Mouse (Mus musculus) CH12.LX (cell line): ENCODE measurements at regions not wholly inside any gene's neighbourhood (a gene's known extent, or its start where the extent isn't known, plus 50 kb on each side); places are given as distances from the start of the nearest gene placed in this dataset.

Source experiments
- CHD2 ChIP-seq: IDR thresholded peaks from 2 replicates; pipeline ENCODE4 v1.6.1; 2011; ENCODE audit warnings: low read length, improper control_type of control experiment
- CTCF ChIP-seq, 2 experiments: IDR thresholded peaks in 1 of 2; conservative IDR thresholded peaks in 1 of 2; 2 replicates each; pipeline ENCODE4 v1.5.1; 2011 to 2012; ENCODE audit warnings: low read depth in 2 of 2, low read length in 2 of 2, improper control_type of control experiment in 1 of 2, inconsistent platforms in 1 of 2, mild to moderate bottlenecking in 1 of 2, moderate library complexity in 1 of 2
- E2F4 ChIP-seq: IDR thresholded peaks from 2 replicates; pipeline ENCODE4 v1.6.1; 2011; ENCODE audit warnings: low read depth, low read length, improper control_type of control experiment; ENCODE audit not compliant: insufficient replicate concordance
- EP300 ChIP-seq: IDR thresholded peaks from 2 replicates; pipeline ENCODE4 v1.6.1; 2011; ENCODE audit warnings: low read length, improper control_type of control experiment
- ETS1 ChIP-seq: conservative IDR thresholded peaks from 2 replicates; pipeline ENCODE4 v1.6.1; 2012; ENCODE audit warnings: low read depth, mild to moderate bottlenecking, inconsistent platforms, low read length, improper control_type of control experiment, moderate library complexity
- MAZ ChIP-seq: IDR thresholded peaks from 2 replicates; pipeline ENCODE4 v1.6.1; 2012; ENCODE audit warnings: low read depth, mild to moderate bottlenecking, inconsistent platforms, low read length, improper control_type of control experiment, moderate library complexity
- MXI1 ChIP-seq: IDR thresholded peaks from 2 replicates; pipeline ENCODE4 v1.6.1; 2011; ENCODE audit warnings: mild to moderate bottlenecking, low read depth, low read length, improper control_type of control experiment
- POLR2A ChIP-seq: IDR thresholded peaks from 2 replicates; pipeline ENCODE4 v1.6.1; 2011; ENCODE audit warnings: low read depth, mild to moderate bottlenecking, improper control_type of control experiment, low read length
- RAD21 ChIP-seq: IDR thresholded peaks from 2 replicates; pipeline ENCODE4 v1.6.1; 2011; ENCODE audit warnings: low read depth, mild to moderate bottlenecking, low read length, improper control_type of control experiment, moderate library complexity
- SMC3 ChIP-seq: IDR thresholded peaks from 2 replicates; pipeline ENCODE4 v1.6.1; 2011; ENCODE audit warnings: low read depth, low read length, improper control_type of control experiment
- TCF12 ChIP-seq: IDR thresholded peaks from 2 replicates; pipeline ENCODE4 v1.6.1; 2014; ENCODE audit warnings: low read depth, mild to moderate bottlenecking, inconsistent platforms, low read length, improper control_type of control experiment
- UBTF ChIP-seq: IDR thresholded peaks from 2 replicates; pipeline ENCODE4 v1.6.1; 2012; ENCODE audit warnings: low read depth, mild to moderate bottlenecking, inconsistent platforms, low read length, improper control_type of control experiment, moderate library complexity
- USF1 ChIP-seq: IDR thresholded peaks from 2 replicates; pipeline ENCODE4 v1.6.1; 2014; ENCODE audit warnings: low read depth, mild to moderate bottlenecking, inconsistent platforms, low read length, improper control_type of control experiment

DNA sequence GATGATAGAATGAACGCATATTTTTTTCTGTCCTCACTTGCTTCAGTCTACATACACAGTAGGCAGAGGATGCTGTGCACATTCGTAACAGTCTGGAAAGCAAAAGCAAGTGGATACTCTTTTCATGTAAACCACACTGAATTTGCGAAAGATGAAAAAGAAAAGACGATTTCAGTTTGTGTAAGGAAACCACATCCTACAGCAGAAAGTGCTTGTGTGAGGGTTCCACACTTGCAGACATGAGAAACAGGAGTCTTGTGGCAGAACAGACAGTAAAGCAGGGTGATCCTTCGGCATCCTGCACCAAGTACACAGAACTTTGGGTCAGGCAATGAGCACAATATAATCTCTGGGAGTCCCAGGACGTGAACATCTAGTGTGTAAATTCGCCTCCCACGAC, 223.2 kb downstream of the Pmp22 start:
- TF ChIP-seq CHD2 (no peak), POLR2A (no peak), USF1 (no peak), E2F4 (no peak), CTCF (conservative IDR thresholded peaks at IDR 0.05 in 1 of 2, IDR thresholded peaks at IDR 0.05 in 1 of 2; ENCODE audit: low read depth in 2 of 2, low read length in 2 of 2) (no peak), MXI1 (no peak), EP300 (no peak), UBTF (no peak), ETS1 (no peak), MAZ (no peak), TCF12 (no peak), RAD21 (no peak), SMC3 (no peak)
